14 mouse cellular contexts compared by ENCODE assay signal in the genomic region with DNA sequence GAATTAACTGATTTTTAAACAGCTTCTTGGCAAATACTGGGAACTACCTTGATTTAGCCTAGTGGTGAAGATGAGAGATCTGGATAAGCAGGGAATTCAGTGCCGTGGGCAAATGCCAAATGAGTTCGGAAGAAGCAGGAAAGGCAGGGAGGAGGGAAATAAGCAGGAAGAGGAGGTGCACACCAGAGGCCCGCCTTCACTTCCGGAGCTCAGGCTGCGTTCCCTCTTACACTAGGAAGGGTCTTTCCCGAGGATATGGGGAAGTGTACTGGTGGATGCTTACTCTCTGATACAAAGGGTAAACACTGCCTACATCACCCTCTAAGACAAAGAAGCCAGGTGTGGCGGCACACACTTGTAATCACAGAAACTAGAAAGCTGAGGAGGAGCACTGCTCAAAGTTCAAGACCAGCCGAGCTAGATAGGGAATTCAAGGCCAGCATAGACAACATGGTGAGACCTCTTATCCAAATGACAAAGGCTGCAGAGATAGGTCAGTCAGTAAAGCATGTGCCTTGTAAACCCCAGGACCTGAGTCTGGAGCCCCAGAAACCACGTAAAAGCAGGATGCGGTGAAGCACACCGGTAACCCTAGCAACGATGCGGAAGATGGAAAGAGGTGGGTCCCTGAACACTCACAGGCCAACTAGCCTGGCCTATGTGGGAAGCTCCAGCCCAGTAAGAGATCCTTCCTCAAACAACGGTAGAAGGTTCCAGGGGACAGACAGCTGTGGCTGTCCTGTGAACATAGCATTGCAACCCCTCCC. TPM values are rescaled to one million over a fixed set of nuclear protein-coding genes. Genes with fewer than 3 reads are reported as not detected.
DNase-seq lines count a peak whose midpoint lies in the region; ATAC-seq lines count a peak whose summit lies in the region.
"Had no signal": no experiment of that assay in that cellular context is flagged by ENCODE, and none has a peak within 500 bp of the region (broad histone marks: within the 10 kb centered on the region; RNA-seq: fewer than 3 reads in every experiment).

No protein-coding gene starts in this region.

- H3K27me3 ChIP-seq in kidney, embryonic 15.5 days = no peaks in the 10 kb centered on the region
- H3K27me3 ChIP-seq in kidney, embryonic 14.5 days (ENCODE audit: control insufficient read depth, insufficient read depth, low read length) = no peaks in the 10 kb centered on the region
- no peaks in the 10 kb centered on the region for H3K27me3 ChIP-seq in embryonic facial prominence, embryonic 10.5 days (replicated peaks; ENCODE audit: low read depth, poor library complexity, severe bottlenecking)
- H3K27me3 ChIP-seq: Patski had no signal

- H3K4me1 ChIP-seq in kidney, embryonic 15.5 days = no peaks in the 10 kb centered on the region
- no peaks in the 10 kb centered on the region for H3K4me1 ChIP-seq in kidney, embryonic 14.5 days (ENCODE audit: control insufficient read depth, insufficient read depth, low read length)
- H3K4me1 ChIP-seq in embryonic facial prominence, embryonic 10.5 days = peaks cover 10% of the 10 kb centered on the region

- WGBS in kidney, embryonic 15.5 days = 74% methylated on average over 14 of the region's 14 CpGs
- 78% methylated on average over 14 of the region's 14 CpGs for WGBS in kidney, embryonic 14.5 days
- 77% methylated on average over 14 of the region's 14 CpGs for WGBS in embryonic facial prominence, embryonic 10.5 days

- no peak overlapping the region for H3K9ac ChIP-seq in kidney, embryonic 15.5 days
- no peak overlapping the region for H3K9ac ChIP-seq in kidney, embryonic 14.5 days (ENCODE audit: low read depth, low read length)

- H3K36me3 ChIP-seq in kidney, embryonic 15.5 days = no peaks in the 10 kb centered on the region
- no peaks in the 10 kb centered on the region for H3K36me3 ChIP-seq in kidney, embryonic 14.5 days (ENCODE audit: control insufficient read depth, insufficient read depth, low read length)
- no peaks in the 10 kb centered on the region for H3K36me3 ChIP-seq in embryonic facial prominence, embryonic 10.5 days (replicated peaks)

- no peaks in the 10 kb centered on the region for H3K9me3 ChIP-seq in kidney, embryonic 15.5 days (replicated peaks)
- H3K9me3 ChIP-seq in kidney, embryonic 14.5 days (ENCODE audit: control insufficient read depth, low read length) = no peaks in the 10 kb centered on the region
- H3K9me3 ChIP-seq in embryonic facial prominence, embryonic 10.5 days = no peaks in the 10 kb centered on the region

- DNase-seq in ZHBTc4 (ENCODE audit: low read depth, low spot score) = peak; percentile 79
- DNase-seq in embryonic facial prominence, embryonic 10.5 days (ENCODE audit: low spot score) = no peak
- no peak for DNase-seq in layer of hippocampus, postnatal 36 days
- DNase-seq in ovary, postnatal 10 days (ENCODE audit: low spot score) = no peak
- DNase-seq: embryo, embryonic 11 days; kidney, postnatal 25 days; midbrain, embryonic 14.5 days; right cerebral cortex, postnatal 25 days; thymus, postnatal 25 days had no signal

- no peak for ATAC-seq in kidney, embryonic 15.5 days (replicated peaks; ENCODE audit: low FRiP score)
- no peak for ATAC-seq in kidney, embryonic 14.5 days (ENCODE audit: low FRiP score, low TSS enrichment)
- ATAC-seq in CD4-positive, CD25-positive, alpha-beta regulatory T cell, adult 4 months = peak; percentile 82
- ATAC-seq in megakaryocyte, adult 5-6 weeks (ENCODE audit: poor library complexity, severe bottlenecking) = peak; percentile 57
- ATAC-seq: Patski had no signal

- 0 out of 2 replicates have a peak overlapping the region, but pooled peaks have one; percentile 7 for H3K4me2 ChIP-seq in kidney, embryonic 15.5 days
- H3K4me2 ChIP-seq in kidney, embryonic 14.5 days (replicated peaks; ENCODE audit: low read depth, low read length) = no peak overlapping the region

- no peak overlapping the region for H3K27ac ChIP-seq in kidney, embryonic 15.5 days
- H3K27ac ChIP-seq in kidney, embryonic 14.5 days (ENCODE audit: low read depth, low read length) = no peak overlapping the region
- no peak overlapping the region for H3K27ac ChIP-seq in embryonic facial prominence, embryonic 10.5 days (replicated peaks)

- H3K4me3 ChIP-seq in kidney, embryonic 15.5 days (replicated peaks) = no peak overlapping the region
- no peak overlapping the region for H3K4me3 ChIP-seq in kidney, embryonic 14.5 days (ENCODE audit: low read length)
- H3K4me3 ChIP-seq in embryonic facial prominence, embryonic 10.5 days = no peak overlapping the region

RNA-seq across cellular contexts. Expression of gene Ttc39b, which starts 57.9 kb away (rescaled TPM):
- polyA plus RNA-seq in kidney, embryonic 15.5 days (2015; fragmentation: Nextera tagmentation; extraction: Ambion mirVana) = 2.0 and 2.7 TPM in 2 replicates
- polyA plus RNA-seq in kidney, embryonic 14.5 days (2014; fragmentation: Nextera tagmentation; extraction: Ambion mirVana) = 2.2 and 2.3 TPM in 2 replicates
- 100 to 1,000 TPM in 1 of 2 experiments, 10 to 100 TPM in 1; 90.9 to 104 TPM for polyA plus RNA-seq in CD4-positive, CD25-positive, alpha-beta regulatory T cell, adult 4 months (2017; shearing (Covaris generic))
- 4.4 and 5.3 TPM in 2 replicates for total RNA-seq in megakaryocyte, adult 5-6 weeks (2015)
- total RNA-seq in megakaryocyte, adult 5-6 weeks (2017) = 4.9 and 5.0 TPM in 2 replicates
- 1.6 and 2.4 TPM in 2 replicates for polyA plus RNA-seq in embryonic facial prominence, embryonic 10.5 days (2016; fragmentation: Nextera tagmentation; extraction: Ambion mirVana)
- total RNA-seq in layer of hippocampus, postnatal 36 days (2021) = 10 to 100 TPM; 34.9 to 36.5 TPM

Comparison
In these comparisons a context has a peak if more than half of its experiments do, and no peak if none do; other contexts are left out.
1. ATAC-seq: peak in CD4-positive, CD25-positive, alpha-beta regulatory T cell, adult 4 months (single experiment) and megakaryocyte, adult 5-6 weeks (single experiment); none in kidney, embryonic 15.5 days (single experiment) and kidney, embryonic 14.5 days (single experiment).
2. RNA of gene Ttc39b, which starts 57.9 kb away (polyA plus RNA-seq): 90.9 to 104 TPM in CD4-positive, CD25-positive, alpha-beta regulatory T cell, adult 4 months; 1.6 to 2.4 TPM in embryonic facial prominence, embryonic 10.5 days, 2.2 to 2.3 TPM in kidney, embryonic 14.5 days and 2.0 to 2.7 TPM in kidney, embryonic 15.5 days; every median in the first group is over 10 times any median in the second.